Mouse (Mus musculus): ENCODE data around the gene Usp27x. TPM values are rescaled to one million over a fixed set of nuclear protein-coding genes. Genes with fewer than 3 reads are reported as not detected.

The Usp27x gene
- polyA plus RNA-seq (2012; rRNA removed) (3.9 and 4.5 TPM in 2 replicates), polyA plus RNA-seq (2014; fragmentation: Nextera tagmentation; extraction: Ambion mirVana) (0.51 and 0.52 TPM in 2 replicates)

GRCm38 (mm10) chrX:7375716-7376480, at the start of gene Usp27x:
TSS of gene Usp27x (minus strand) at chrX:7375830.
- 23% methylated on average over 49 of the region's 51 CpGs for WGBS
- no peak for TF ChIP-seq POLR2A (IDR thresholded peaks at IDR 0.05; ENCODE audit: borderline replicate concordance, extremely low read depth, insufficient read depth, insufficient read length)
- peak within 1 kb of the TSS; percentile 64 for H3K9ac ChIP-seq (ENCODE audit: low read depth, low read length, severe bottlenecking)
- H3K4me3 ChIP-seq (replicated peaks; ENCODE audit: low read length): peak within 1 kb of the TSS; percentile 49
- no peaks in the 10 kb centered on the region for H3K27me3 ChIP-seq (ENCODE audit: control insufficient read depth, insufficient read depth, low read length)
- H3K36me3 ChIP-seq (ENCODE audit: control insufficient read depth, insufficient read depth, low read length): no peaks in the 10 kb centered on the region
- ATAC-seq (ENCODE audit: low FRiP score, low read depth) (peak; percentile 91), DNase-seq (ENCODE audit: low spot score) (peak; percentile 85)
- H3K9me3 ChIP-seq (ENCODE audit: control insufficient read depth, low read length): no peaks in the 10 kb centered on the region
- H3K27ac ChIP-seq (replicated peaks; ENCODE audit: low read depth, low read length): peak within 1 kb of the TSS; percentile 88
- 0 out of 2 replicates have a peak, but pooled peaks cover 4% of the 10 kb centered on the region for H3K4me1 ChIP-seq (ENCODE audit: control insufficient read depth, insufficient read depth, low read length)
- H3K4me2 ChIP-seq (replicated peaks; ENCODE audit: low read depth, low read length, severe bottlenecking): peak within 1 kb of the TSS; percentile 65

GRCm38 (mm10) chrX:7422691-7423111, 47.1 kb upstream of the Usp27x start:
- H3K9me3 ChIP-seq (ENCODE audit: control insufficient read depth, low read length): no peaks in the 10 kb centered on the region
- peak overlapping the region; percentile 56 for H3K9ac ChIP-seq (ENCODE audit: low read depth, low read length, severe bottlenecking)
- TF ChIP-seq POLR2A (IDR thresholded peaks at IDR 0.05; ENCODE audit: borderline replicate concordance, extremely low read depth, insufficient read depth, insufficient read length): no peak
- ATAC-seq (ENCODE audit: low FRiP score, low read depth): peak; percentile 83
- H3K27me3 ChIP-seq (ENCODE audit: control insufficient read depth, insufficient read depth, low read length): no peaks in the 10 kb centered on the region
- WGBS: 31% methylated on average over 26 of the region's 26 CpGs
- no peak overlapping the region for H3K27ac ChIP-seq (replicated peaks; ENCODE audit: low read depth, low read length)
- peak overlapping the region; percentile 49 for H3K4me2 ChIP-seq (replicated peaks; ENCODE audit: low read depth, low read length, severe bottlenecking)
- H3K4me1 ChIP-seq (ENCODE audit: control insufficient read depth, insufficient read depth, low read length): no peaks in the 10 kb centered on the region
- H3K36me3 ChIP-seq (ENCODE audit: control insufficient read depth, insufficient read depth, low read length): no peaks in the 10 kb centered on the region
- DNase-seq (ENCODE audit: low spot score): peak; percentile 83
- H3K4me3 ChIP-seq (replicated peaks; ENCODE audit: low read length): peak overlapping the region; percentile 43

GRCm38 (mm10) chrX:7422166-7422565, 46.5 kb upstream of the Usp27x start:
- WGBS: 67% methylated on average over 6 of the region's 6 CpGs
- Histone ChIP-seq H3K4me1 (ENCODE audit: control insufficient read depth, insufficient read depth, low read length) (no peaks in the 10 kb centered on the region), H3K4me2 (replicated peaks; ENCODE audit: low read depth, low read length, severe bottlenecking) (peak overlapping the region; percentile 49), H3K9ac (ENCODE audit: low read depth, low read length, severe bottlenecking) (peak overlapping the region; percentile 56; the same call in 1 of the 2 replicates), H3K9me3 (ENCODE audit: control insufficient read depth, low read length) (no peaks in the 10 kb centered on the region), H3K27me3 (ENCODE audit: control insufficient read depth, insufficient read depth, low read length) (no peaks in the 10 kb centered on the region), H3K36me3 (ENCODE audit: control insufficient read depth, insufficient read depth, low read length) (no peaks in the 10 kb centered on the region), H3K27ac (replicated peaks; ENCODE audit: low read depth, low read length) (no peak overlapping the region), H3K4me3 (replicated peaks; ENCODE audit: low read length) (peak overlapping the region; percentile 43)
- DNase-seq (ENCODE audit: low spot score): no peak
- ATAC-seq (ENCODE audit: low FRiP score, low read depth): no peak
- no peak for TF ChIP-seq POLR2A (IDR thresholded peaks at IDR 0.05; ENCODE audit: borderline replicate concordance, extremely low read depth, insufficient read depth, insufficient read length)

- Histone ChIP-seq H3K9me3 (ENCODE audit: control insufficient read depth, low read length) (no peaks in the 10 kb centered on the region), H3K27me3 (ENCODE audit: control insufficient read depth, insufficient read depth, low read length) (no peaks in the 10 kb centered on the region), H3K9ac (ENCODE audit: low read depth, low read length, severe bottlenecking) (no peak overlapping the region), H3K4me2 (replicated peaks; ENCODE audit: low read depth, low read length, severe bottlenecking) (no peak overlapping the region), H3K27ac (replicated peaks; ENCODE audit: low read depth, low read length) (no peak overlapping the region), H3K4me3 (replicated peaks; ENCODE audit: low read length) (no peak overlapping the region), H3K4me1 (ENCODE audit: control insufficient read depth, insufficient read depth, low read length) (no peaks in the 10 kb centered on the region), H3K36me3 (ENCODE audit: control insufficient read depth, insufficient read depth, low read length) (no peaks in the 10 kb centered on the region)
- peak; percentile 69 for ATAC-seq (ENCODE audit: low FRiP score, low read depth)
- no peak for TF ChIP-seq POLR2A (IDR thresholded peaks at IDR 0.05; ENCODE audit: borderline replicate concordance, extremely low read depth, insufficient read depth, insufficient read length)
- peak; percentile 91 for DNase-seq (ENCODE audit: low spot score)
- WGBS: 25% methylated on average over 3 of the region's 3 CpGs
These were observed 45.4 kb upstream of the Usp27x start for GRCm38 (mm10) chrX:7421016-7421415.

- Histone ChIP-seq H3K9me3 (ENCODE audit: control insufficient read depth, low read length) (no peaks in the 10 kb centered on the region), H3K27me3 (ENCODE audit: control insufficient read depth, insufficient read depth, low read length) (no peaks in the 10 kb centered on the region), H3K9ac (ENCODE audit: low read depth, low read length, severe bottlenecking) (no peak overlapping the region), H3K36me3 (ENCODE audit: control insufficient read depth, insufficient read depth, low read length) (no peaks in the 10 kb centered on the region), H3K4me1 (ENCODE audit: control insufficient read depth, insufficient read depth, low read length) (no peaks in the 10 kb centered on the region), H3K4me2 (replicated peaks; ENCODE audit: low read depth, low read length, severe bottlenecking) (no peak overlapping the region), H3K27ac (replicated peaks; ENCODE audit: low read depth, low read length) (no peak overlapping the region), H3K4me3 (replicated peaks; ENCODE audit: low read length) (no peak overlapping the region)
- ATAC-seq (ENCODE audit: low FRiP score, low read depth): peak; percentile 30; the same call in 1 of the 2 replicates
- WGBS: 36% methylated on average over 12 of the region's 12 CpGs
- DNase-seq (ENCODE audit: low spot score): peak; percentile 31
- no peak for TF ChIP-seq POLR2A (IDR thresholded peaks at IDR 0.05; ENCODE audit: borderline replicate concordance, extremely low read depth, insufficient read depth, insufficient read length)
These were observed 40.7 kb upstream of the Usp27x start for GRCm38 (mm10) chrX:7416178-7416871.

Measured in limb, embryonic 14.5 days (tissue).